Mouse (Mus musculus): Measurements from ENCODE around the gene Pitpnc1.

GRCm38 (mm10) chr11:107325226-107325625 is 145.3 kb downstream of the Pitpnc1 start:
- TF ChIP-seq CHD2 (IDR thresholded peaks at IDR 0.05; ENCODE audit: low read length) (no peak), SMC3 (IDR thresholded peaks at IDR 0.05; ENCODE audit: low read depth, low read length) (no peak), KAT2A (IDR thresholded peaks at IDR 0.05; ENCODE audit: insufficient replicate concordance, low read length) (no peak)
